Mouse (Mus musculus) midbrain, postnatal 0 days (tissue): ENCODE measurements around the gene Ubr7. TPM values are rescaled to one million over a fixed set of nuclear protein-coding genes. Genes with fewer than 3 reads are reported as not detected.

Source experiments
- ATAC-seq: fragments of 200-750 bp; cut with Nextera tagmentation; 2 replicates; pipeline ENCODE4 v1.8.0; 2017; ENCODE audit warnings: moderate number of reproducible peaks, mild to moderate bottlenecking, moderate TSS enrichment, moderate library complexity; ENCODE audit not compliant: low FRiP score
- DNase-seq: peaks from one replicate; pipeline ENCODE4 v3.0.0-alpha.2; 2015; ENCODE audit warnings: low spot score
- H3K27ac ChIP-seq: fragments of 300-500 bp; sonication (generic); 2 replicates; pipeline ENCODE4 v1.5.1; 2014; ENCODE audit warnings: low read depth, mild to moderate bottlenecking, low read length, mixed read lengths
- H3K27me3 ChIP-seq: fragments of 300-500 bp; sonication (generic); 2 replicates; pipeline ENCODE4 v1.6.1; 2014; ENCODE audit warnings: low read length, control low read depth, mixed read lengths; ENCODE audit not compliant: insufficient read depth
- H3K36me3 ChIP-seq: fragments of 300-500 bp; sonication (generic); 2 replicates; pipeline ENCODE4 v1.6.1; 2014; ENCODE audit warnings: low read length, control low read depth, mixed read lengths; ENCODE audit not compliant: insufficient read depth
- H3K4me1 ChIP-seq: fragments of 300-500 bp; sonication (generic); 2 replicates; pipeline ENCODE4 v1.6.1; 2014; ENCODE audit warnings: mild to moderate bottlenecking, control low read depth, antibody characterized with exemption, low read length, mixed read lengths; ENCODE audit not compliant: insufficient read depth
- H3K4me2 ChIP-seq: fragments of 300-500 bp; sonication (generic); 2 replicates; pipeline ENCODE4 v1.6.1; 2014; ENCODE audit warnings: low read depth, mild to moderate bottlenecking, low read length, mixed read lengths; ENCODE audit not compliant: poor library complexity, severe bottlenecking
- H3K4me3 ChIP-seq: fragments of 300-500 bp; sonication (generic); 2 replicates; pipeline ENCODE4 v1.5.1; 2014; ENCODE audit warnings: low read depth, mild to moderate bottlenecking, low read length, moderate library complexity
- H3K9ac ChIP-seq: fragments of 300-500 bp; sonication (generic); replicated peaks from 2 replicates; pipeline ENCODE4 v1.6.1; 2014; ENCODE audit warnings: mild to moderate bottlenecking, low read length, moderate library complexity, mixed read lengths; ENCODE audit not compliant: poor library complexity, severe bottlenecking
- H3K9me3 ChIP-seq: fragments of 300-500 bp; sonication (generic); 2 replicates; pipeline ENCODE4 v1.6.1; 2016; ENCODE audit warnings: low read length, control low read depth
- CTCF ChIP-seq: IDR thresholded peaks from 2 replicates; pipeline ENCODE4 v1.5.1; 2016; ENCODE audit warnings: antibody characterized with exemption, mild to moderate bottlenecking
- WGBS: fragments of 180-500 bp; shearing (Covaris S2); extraction: QIAGEN DNeasy Blood & Tissue Kit; methylation state at CpG from one replicate; pipeline ENCODE4 v1.1.7; 2014; 5-methylcytosine and 5-hydroxymethylcytosine counted together
- polyA plus RNA-seq: library from polyadenylated mRNA; unstranded; fragments of >200 nt; fragmentation: Nextera tagmentation; extraction: Ambion mirVana; gene quantifications from 2 replicates; pipeline ENCODE4 v1.2.1, GENCODE M21; 2015
- total RNA-seq: library from RNA; depleted of rRNA; stranded (reverse); fragments of >200 nt; gene quantifications from 2 replicates; pipeline ENCODE4 v1.2.3, GENCODE M21; 2014

Gene Ubr7
- total and polyA plus RNA-seq, 2 experiments from 2014 or later: 24.4 to 51.0 TPM

- no peak for ATAC-seq
- DNase-seq: no peak
- H3K9ac ChIP-seq: no peak overlapping the region
- H3K27me3 ChIP-seq: no peaks in the 10 kb centered on the region
- H3K9me3 ChIP-seq: no peaks in the 10 kb centered on the region
- H3K4me1 ChIP-seq: peaks cover 6% of the 10 kb centered on the region; the same call in 1 of the 2 replicates
- TF ChIP-seq CTCF: no peak
- WGBS: 82% methylated on average over 5 of the region's 5 CpGs
- H3K4me2 ChIP-seq: no peak overlapping the region
- no peak overlapping the region for H3K27ac ChIP-seq
- no peaks in the 10 kb centered on the region; the same call in 1 of the 2 replicates for H3K36me3 ChIP-seq
- no peak overlapping the region for H3K4me3 ChIP-seq
Measured at GRCm38 (mm10) chr12:102739096-102739495, 18.7 kb upstream of the Ubr7 start.

GRCm38 (mm10) chr12:102740285-102740684 is 17.5 kb upstream of the Ubr7 start:
- ATAC-seq: no peak
- no peak overlapping the region for H3K9ac ChIP-seq
- H3K9me3 ChIP-seq: no peaks in the 10 kb centered on the region
- H3K36me3 ChIP-seq: no peaks in the 10 kb centered on the region; the same call in 1 of the 2 replicates
- H3K4me3 ChIP-seq: no peak overlapping the region
- no peak overlapping the region for H3K27ac ChIP-seq
- TF ChIP-seq CTCF: peak; percentile 56
- DNase-seq: peak; percentile 36
- H3K4me1 ChIP-seq: peaks cover 6% of the 10 kb centered on the region; the same call in 1 of the 2 replicates
- no peak overlapping the region for H3K4me2 ChIP-seq
- no peaks in the 10 kb centered on the region for H3K27me3 ChIP-seq
- 64% methylated on average over 3 of the region's 3 CpGs for WGBS

- H3K27ac ChIP-seq: no peak overlapping the region
- WGBS: 92% methylated on average over 7 of the region's 7 CpGs
- ATAC-seq (no peak), DNase-seq (no peak)
- TF ChIP-seq CTCF: no peak
- H3K9me3 ChIP-seq: no peaks in the 10 kb centered on the region
- H3K9ac ChIP-seq: no peak overlapping the region
- no peak overlapping the region for H3K4me2 ChIP-seq
- no peaks in the 10 kb centered on the region for H3K27me3 ChIP-seq
- no peak overlapping the region for H3K4me3 ChIP-seq
- 0 out of 2 replicates have a peak, but pooled peaks cover 3% of the 10 kb centered on the region for H3K36me3 ChIP-seq
- peaks cover 6% of the 10 kb centered on the region; the same call in 1 of the 2 replicates for H3K4me1 ChIP-seq
Measured at GRCm38 (mm10) chr12:102742056-102742455, 15.7 kb upstream of the Ubr7 start.

- peak overlapping the region; percentile 68 for H3K4me2 ChIP-seq
- peak overlapping the region; percentile 92 for H3K27ac ChIP-seq
- H3K27me3 ChIP-seq: no peaks in the 10 kb centered on the region
- H3K9me3 ChIP-seq: no peaks in the 10 kb centered on the region
- DNase-seq (no peak), ATAC-seq (peak; percentile 83)
- H3K9ac ChIP-seq: peak overlapping the region; percentile 89
- H3K4me1 ChIP-seq: peaks cover 6% of the 10 kb centered on the region; the same call in 1 of the 2 replicates
- 1% methylated on average over 32 of the region's 33 CpGs for WGBS
- peak overlapping the region; percentile 84 for H3K4me3 ChIP-seq
- H3K36me3 ChIP-seq: 0 out of 2 replicates have a peak, but pooled peaks cover 3% of the 10 kb centered on the region
- no peak for TF ChIP-seq CTCF
Measured at GRCm38 (mm10) chr12:102743036-102743588, 14.7 kb upstream of the Ubr7 start.

- TF ChIP-seq CTCF: peak; percentile 36
- H3K27me3 ChIP-seq: no peaks in the 10 kb centered on the region
- under 1% methylated on average over 53 of the region's 63 CpGs for WGBS
- H3K4me1 ChIP-seq: peaks cover 6% of the 10 kb centered on the region; the same call in 1 of the 2 replicates
- peak within 1 kb of the TSS; percentile 84 for H3K4me3 ChIP-seq
- peak within 1 kb of the TSS; percentile 89 for H3K9ac ChIP-seq
- peak within 1 kb of the TSS; percentile 92 for H3K27ac ChIP-seq
- 0 out of 2 replicates have a peak, but pooled peaks cover 3% of the 10 kb centered on the region for H3K36me3 ChIP-seq
- peak within 1 kb of the TSS; percentile 68 for H3K4me2 ChIP-seq
- no peaks in the 10 kb centered on the region for H3K9me3 ChIP-seq
- DNase-seq: peak; percentile 94
- ATAC-seq: peak; percentile 97
Measured at GRCm38 (mm10) chr12:102743589-102744574, 13.9 kb upstream of the Ubr7 start, which contains the start of the genes Moap1 and Tmem251. TSS of gene Moap1 (minus strand) at chr12:102743661. TSS of gene Tmem251 (plus strand) at chr12:102743762.
